Mouse (Mus musculus): ENCODE measurements around the gene Phgdh. TPM values are rescaled to one million over a fixed set of nuclear protein-coding genes. Genes with fewer than 3 reads are reported as not detected.
A peak's percentile ranks its signal among the peaks of the same experiment; 100 is the strongest.

The Phgdh gene
- total and polyA plus RNA-seq, 3 experiments, result 9.7 to 22.3 (median 16.6) TPM

- DNase-seq, result no peak
Measured at GRCm38 (mm10) chr3:98348106-98348505, 8.3 kb upstream of the Phgdh start.

GRCm38 (mm10) chr3:98343235-98343634 lies 3.4 kb upstream of the Phgdh start:
- no peak for DNase-seq

GRCm38 (mm10) chr3:98340818-98341594 lies 1.2 kb upstream of the Phgdh start:
- no peak for DNase-seq

GRCm38 (mm10) chr3:98339097-98339705 lies 589 bp downstream of the Phgdh start:
- DNase-seq, result peak; percentile 72

GRCm38 (mm10) chr3:98338584-98339041 lies 1.2 kb downstream of the Phgdh start:
- DNase-seq, result peak; percentile 69

GRCm38 (mm10) chr3:98336661-98337654 lies 2.8 kb downstream of the Phgdh start:
- DNase-seq, result no peak

- DNase-seq, result no peak
Measured at GRCm38 (mm10) chr3:98335886-98336285, 3.9 kb downstream of the Phgdh start.

GRCm38 (mm10) chr3:98335331-98335730 lies 4.5 kb downstream of the Phgdh start:
- DNase-seq, result no peak

GRCm38 (mm10) chr3:98334010-98334409 lies 5.8 kb downstream of the Phgdh start:
- no peak for DNase-seq

GRCm38 (mm10) chr3:98324235-98324634 lies 15.6 kb downstream of the Phgdh start:
- DNase-seq, result no peak

- no peak for DNase-seq
Measured at GRCm38 (mm10) chr3:98322209-98322608, 17.6 kb downstream of the Phgdh start.

GRCm38 (mm10) chr3:98319190-98319589 lies 20.6 kb downstream of the Phgdh start:
- no peak for DNase-seq

- no peak for DNase-seq
Measured at GRCm38 (mm10) chr3:98317143-98317542, 22.6 kb downstream of the Phgdh start.

- no peak for DNase-seq
Measured at GRCm38 (mm10) chr3:98315181-98315580, 24.6 kb downstream of the Phgdh start.

GRCm38 (mm10) chr3:98313294-98314155 lies 26.3 kb downstream of the Phgdh start:
- DNase-seq, result no peak

- peak; percentile 43 for DNase-seq
Measured at GRCm38 (mm10) chr3:98312867-98313266, 26.9 kb downstream of the Phgdh start.

GRCm38 (mm10) chr3:98310456-98310855 lies 29.3 kb downstream of the Phgdh start:
- DNase-seq, result no peak

GRCm38 (mm10) chr3:98308606-98309005 lies 31.2 kb downstream of the Phgdh start:
- DNase-seq, result no peak

GRCm38 (mm10) chr3:98301761-98302160 lies 38.0 kb downstream of the Phgdh start:
- DNase-seq, result no peak

GRCm38 (mm10) chr3:98300266-98300665 lies 39.5 kb downstream of the Phgdh start:
- no peak for DNase-seq

GRCm38 (mm10) chr3:98299391-98300100 lies 40.2 kb downstream of the Phgdh start:
- DNase-seq, result no peak
